ENCODE assay signal across 8 mouse cellular contexts in genomic region chr3:95950763-95951551, GRCm38 (mm10). TPM values are rescaled to one million over a fixed set of nuclear protein-coding genes. Genes with fewer than 3 reads are reported as not detected.
DNase-seq lines count a peak whose midpoint lies in the region; ATAC-seq lines count a peak whose summit lies in the region.

No protein-coding gene starts in this region.

- peak; percentile 97 for ATAC-seq in frontal cortex, adult (ENCODE audit: low TSS enrichment)

- 1% methylated on average over 49 of the region's 49 CpGs for WGBS in hindbrain, embryonic 10.5 days

- H3K4me1 ChIP-seq in hindbrain, embryonic 10.5 days (replicated peaks): peaks cover 25% of the 10 kb centered on the region

- no peaks in the 10 kb centered on the region for H3K9me3 ChIP-seq in hindbrain, embryonic 10.5 days

- H3K4me3 ChIP-seq in hindbrain, embryonic 10.5 days: peak overlapping the region; percentile 64

- H3K36me3 ChIP-seq in hindbrain, embryonic 10.5 days: peaks cover 33% of the 10 kb centered on the region

- peak; percentile 94 for DNase-seq in MN1 (ENCODE audit: low spot score)
- DNase-seq in cerebellum, adult 9-10 months: peak; percentile 95
- peak; percentile 94 for DNase-seq in hindbrain, embryonic 10.5 days (ENCODE audit: low spot score)
- DNase-seq in layer of hippocampus, postnatal 10 days (ENCODE audit: low spot score in 2 of 2): peak; percentile 90
- peak; percentile 90 for DNase-seq in lung, postnatal 10 days
- peak; percentile 87 for DNase-seq in ovary, postnatal 36 days (ENCODE audit: low spot score)
- peak; percentile 92 for DNase-seq in thymus, postnatal 25 days

- H3K27me3 ChIP-seq in hindbrain, embryonic 10.5 days (ENCODE audit: insufficient read depth, poor library complexity, severe bottlenecking): no peaks in the 10 kb centered on the region

- H3K27ac ChIP-seq in hindbrain, embryonic 10.5 days: peak overlapping the region; percentile 96

RNA-seq across cellular contexts. Expression of gene Anp32e, which starts 21.9 kb away (rescaled TPM):
- 266 and 352 TPM in 2 replicates for polyA plus RNA-seq in hindbrain, embryonic 10.5 days (2016; fragmentation: Nextera tagmentation; extraction: Ambion mirVana)
- total RNA-seq in layer of hippocampus, postnatal 10 days (2021): 100 to 1,000 TPM; 103 to 105 TPM

RNA-seq across cellular contexts. Expression of gene Plekho1, which starts 44.8 kb away (rescaled TPM):
- 75.0 and 83.5 TPM in 2 replicates for polyA plus RNA-seq in hindbrain, embryonic 10.5 days (2016; fragmentation: Nextera tagmentation; extraction: Ambion mirVana)
- 10 to 100 TPM; 50.2 to 56.5 TPM for total RNA-seq in layer of hippocampus, postnatal 10 days (2021)

RNA-seq across cellular contexts. Expression of gene Car14, which starts 46.5 kb away (rescaled TPM):
- polyA plus RNA-seq in hindbrain, embryonic 10.5 days (2016; fragmentation: Nextera tagmentation; extraction: Ambion mirVana): 50.1 and 69.4 TPM in 2 replicates
- 1 to 10 TPM; 2.5 to 4.4 TPM for total RNA-seq in layer of hippocampus, postnatal 10 days (2021)

RNA-seq across cellular contexts. Expression of gene Aph1a, which starts 57.2 kb away (rescaled TPM):
- 33.9 and 35.8 TPM in 2 replicates for polyA plus RNA-seq in hindbrain, embryonic 10.5 days (2016; fragmentation: Nextera tagmentation; extraction: Ambion mirVana)
- total RNA-seq in layer of hippocampus, postnatal 10 days (2021): 100 to 1,000 TPM in 1 of 2 experiments, 10 to 100 TPM in 1; 97.7 to 102 TPM

RNA-seq across cellular contexts. Expression of gene BC028528, which starts 59.2 kb away (rescaled TPM):
- polyA plus RNA-seq in hindbrain, embryonic 10.5 days (2016; fragmentation: Nextera tagmentation; extraction: Ambion mirVana): 12.3 and 12.7 TPM in 2 replicates
- total RNA-seq in layer of hippocampus, postnatal 10 days (2021): 10 to 100 TPM in 1 of 2 experiments, 1 to 10 TPM in 1; 9.4 to 10.2 TPM

Comparison
In these comparisons a context has a peak if more than half of its experiments do, and no peak if none do; other contexts are left out.
1. Peak in every context shown above with its lines: DNase-seq, ATAC-seq, H3K4me3 ChIP-seq and H3K27ac ChIP-seq.